Mouse (Mus musculus) kidney, adult 2 months (tissue): ENCODE measurements at regions not wholly inside any gene's neighbourhood (a gene's known extent, or its start where the extent isn't known, plus 50 kb on each side); places are given as distances from the start of the nearest gene placed in this dataset.

Experiments
- CTCF ChIP-seq: fragments of 200-500 bp; conservative IDR thresholded peaks from 2 replicates; pipeline ENCODE4 v1.5.1; 2011; ENCODE audit warnings: low read depth, mild to moderate bottlenecking, control low read depth, low read length, moderate library complexity, mixed read lengths; ENCODE audit not compliant: insufficient read depth, insufficient read length
- POLR2A ChIP-seq: fragments of 200-500 bp; IDR thresholded peaks from one replicate; pipeline ENCODE4 v1.6.1; 2011; ENCODE audit warnings: low read depth, low read length, control low read depth

GRCm38 (mm10) chr13:43954714-43955393, 170.3 kb downstream of the Cd83 start:
- no peak for TF ChIP-seq POLR2A
- TF ChIP-seq CTCF = no peak
